Mouse (Mus musculus) frontal cortex, adult (tissue): Measurements from ENCODE around the gene Hormad2.

Experiments used
- ATAC-seq: cut with Nextera tagmentation; 2 replicates; pipeline ENCODE4 v1.9.2; 2017; ENCODE audit warnings: mild to moderate bottlenecking, moderate library complexity, mixed read lengths; ENCODE audit not compliant: low TSS enrichment

Hormad2 gene

GRCm38 (mm10) chr11:4440978-4441377 lies at the start of gene Hormad2:
TSS of gene Hormad2 (minus strand) at chr11:4441105.
- no peak for ATAC-seq

- no peak for ATAC-seq
Measured at GRCm38 (mm10) chr11:4489207-4489606, 48.3 kb upstream of the Hormad2 start.

- no peak for ATAC-seq
Measured at GRCm38 (mm10) chr11:4488798-4489197, 47.9 kb upstream of the Hormad2 start.

GRCm38 (mm10) chr11:4488367-4488766 lies 47.5 kb upstream of the Hormad2 start:
- ATAC-seq: no peak

GRCm38 (mm10) chr11:4487401-4487965 lies 46.6 kb upstream of the Hormad2 start:
- no peak for ATAC-seq

GRCm38 (mm10) chr11:4484541-4484940 lies 43.6 kb upstream of the Hormad2 start:
- no peak for ATAC-seq

- no peak for ATAC-seq
Measured at GRCm38 (mm10) chr11:4482641-4483040, 41.7 kb upstream of the Hormad2 start.

- ATAC-seq: 0 out of 2 replicates have a peak, but pooled peaks have one; percentile 31
Measured at GRCm38 (mm10) chr11:4476184-4476697, 35.3 kb upstream of the Hormad2 start.

GRCm38 (mm10) chr11:4472464-4473179 lies 31.7 kb upstream of the Hormad2 start:
- ATAC-seq: no peak

GRCm38 (mm10) chr11:4471734-4472133 lies 30.8 kb upstream of the Hormad2 start:
- ATAC-seq: no peak

GRCm38 (mm10) chr11:4471251-4471650 lies 30.3 kb upstream of the Hormad2 start:
- no peak for ATAC-seq

GRCm38 (mm10) chr11:4469091-4469490 lies 28.2 kb upstream of the Hormad2 start:
- no peak for ATAC-seq

GRCm38 (mm10) chr11:4467436-4467835 lies 26.5 kb upstream of the Hormad2 start:
- ATAC-seq: no peak

- ATAC-seq: no peak
Measured at GRCm38 (mm10) chr11:4466191-4466590, 25.3 kb upstream of the Hormad2 start.

- no peak for ATAC-seq
Measured at GRCm38 (mm10) chr11:4464616-4465015, 23.7 kb upstream of the Hormad2 start.

GRCm38 (mm10) chr11:4464186-4464585 lies 23.3 kb upstream of the Hormad2 start:
- no peak for ATAC-seq

GRCm38 (mm10) chr11:4462868-4463267 lies 22.0 kb upstream of the Hormad2 start:
- ATAC-seq: no peak

- ATAC-seq: no peak
Measured at GRCm38 (mm10) chr11:4461154-4461553, 20.2 kb upstream of the Hormad2 start.

GRCm38 (mm10) chr11:4460615-4461014 lies 19.7 kb upstream of the Hormad2 start:
- ATAC-seq: no peak

GRCm38 (mm10) chr11:4454895-4455535 lies 14.1 kb upstream of the Hormad2 start:
- ATAC-seq: no peak

GRCm38 (mm10) chr11:4452467-4453184 lies 11.7 kb upstream of the Hormad2 start:
- ATAC-seq: no peak

- peak; percentile 86; the same call in 1 of the 2 replicates for ATAC-seq
Measured at GRCm38 (mm10) chr11:4451116-4451515, 10.2 kb upstream of the Hormad2 start.
